Mouse (Mus musculus) midbrain, postnatal 0 days (tissue): ENCODE data around the gene Tmco1. TPM values are rescaled to one million over a fixed set of nuclear protein-coding genes. Genes with fewer than 3 reads are reported as not detected.

ENCODE experiments used
- ATAC-seq: fragments of 200-750 bp; cut with Nextera tagmentation; 2 replicates; pipeline ENCODE4 v1.8.0; 2017; ENCODE audit warnings: moderate number of reproducible peaks, mild to moderate bottlenecking, moderate TSS enrichment, moderate library complexity; ENCODE audit not compliant: low FRiP score
- DNase-seq: peaks from one replicate; pipeline ENCODE4 v3.0.0-alpha.2; 2015; ENCODE audit warnings: low spot score
- H3K27ac ChIP-seq: fragments of 300-500 bp; sonication (generic); 2 replicates; pipeline ENCODE4 v1.5.1; 2014; ENCODE audit warnings: low read depth, mild to moderate bottlenecking, low read length, mixed read lengths
- H3K27me3 ChIP-seq: fragments of 300-500 bp; sonication (generic); 2 replicates; pipeline ENCODE4 v1.6.1; 2014; ENCODE audit warnings: low read length, control low read depth, mixed read lengths; ENCODE audit not compliant: insufficient read depth
- H3K36me3 ChIP-seq: fragments of 300-500 bp; sonication (generic); 2 replicates; pipeline ENCODE4 v1.6.1; 2014; ENCODE audit warnings: low read length, control low read depth, mixed read lengths; ENCODE audit not compliant: insufficient read depth
- H3K4me1 ChIP-seq: fragments of 300-500 bp; sonication (generic); 2 replicates; pipeline ENCODE4 v1.6.1; 2014; ENCODE audit warnings: mild to moderate bottlenecking, control low read depth, antibody characterized with exemption, low read length, mixed read lengths; ENCODE audit not compliant: insufficient read depth
- H3K4me2 ChIP-seq: fragments of 300-500 bp; sonication (generic); 2 replicates; pipeline ENCODE4 v1.6.1; 2014; ENCODE audit warnings: low read depth, mild to moderate bottlenecking, low read length, mixed read lengths; ENCODE audit not compliant: poor library complexity, severe bottlenecking
- H3K4me3 ChIP-seq: fragments of 300-500 bp; sonication (generic); 2 replicates; pipeline ENCODE4 v1.5.1; 2014; ENCODE audit warnings: low read depth, mild to moderate bottlenecking, low read length, moderate library complexity
- H3K9ac ChIP-seq: fragments of 300-500 bp; sonication (generic); replicated peaks from 2 replicates; pipeline ENCODE4 v1.6.1; 2014; ENCODE audit warnings: mild to moderate bottlenecking, low read length, moderate library complexity, mixed read lengths; ENCODE audit not compliant: poor library complexity, severe bottlenecking
- H3K9me3 ChIP-seq: fragments of 300-500 bp; sonication (generic); 2 replicates; pipeline ENCODE4 v1.6.1; 2016; ENCODE audit warnings: low read length, control low read depth
- CTCF ChIP-seq: IDR thresholded peaks from 2 replicates; pipeline ENCODE4 v1.5.1; 2016; ENCODE audit warnings: antibody characterized with exemption, mild to moderate bottlenecking
- WGBS: fragments of 180-500 bp; shearing (Covaris S2); extraction: QIAGEN DNeasy Blood & Tissue Kit; methylation state at CpG from one replicate; pipeline ENCODE4 v1.1.7; 2014; 5-methylcytosine and 5-hydroxymethylcytosine counted together
- polyA plus RNA-seq: library from polyadenylated mRNA; unstranded; fragments of >200 nt; fragmentation: Nextera tagmentation; extraction: Ambion mirVana; gene quantifications from 2 replicates; pipeline ENCODE4 v1.2.1, GENCODE M21; 2015
- total RNA-seq: library from RNA; depleted of rRNA; stranded (reverse); fragments of >200 nt; gene quantifications from 2 replicates; pipeline ENCODE4 v1.2.3, GENCODE M21; 2014

The Tmco1 gene
- total and polyA plus RNA-seq, 2 experiments from 2014 or later = 40.7 to 74.9 TPM

DNA sequence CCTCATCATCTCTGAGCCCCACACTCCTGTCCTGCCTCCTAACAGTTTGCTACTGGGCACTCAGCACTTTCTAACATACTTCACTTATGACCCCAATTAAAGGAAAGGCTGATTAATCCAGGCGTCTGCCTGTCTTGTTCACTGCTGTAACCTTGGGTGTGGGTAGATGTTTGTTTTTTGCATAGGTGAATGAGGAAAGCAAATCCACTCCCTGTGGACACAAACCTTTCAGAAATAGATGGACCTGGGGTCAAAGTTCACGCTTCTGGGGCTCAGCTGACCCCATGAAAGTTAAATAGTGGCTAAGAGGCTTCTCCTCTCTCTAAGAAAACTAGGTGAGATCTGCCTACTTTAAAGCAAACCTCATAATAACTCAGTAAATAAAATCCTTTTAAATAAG, 66.8 kb downstream of the Tmco1 start:
- 66% methylated on average over 2 of the region's 2 CpGs for WGBS
- no peak overlapping the region for H3K9ac ChIP-seq
- DNase-seq (no peak), ATAC-seq (no peak)
- H3K27ac ChIP-seq = no peak overlapping the region
- H3K4me3 ChIP-seq = no peak overlapping the region
- no peak for TF ChIP-seq CTCF
- no peaks in the 10 kb centered on the region for H3K9me3 ChIP-seq
- peaks cover 27% of the 10 kb centered on the region for H3K36me3 ChIP-seq
- no peak overlapping the region for H3K4me2 ChIP-seq
- H3K27me3 ChIP-seq = no peaks in the 10 kb centered on the region
- H3K4me1 ChIP-seq = no peaks in the 10 kb centered on the region

DNA sequence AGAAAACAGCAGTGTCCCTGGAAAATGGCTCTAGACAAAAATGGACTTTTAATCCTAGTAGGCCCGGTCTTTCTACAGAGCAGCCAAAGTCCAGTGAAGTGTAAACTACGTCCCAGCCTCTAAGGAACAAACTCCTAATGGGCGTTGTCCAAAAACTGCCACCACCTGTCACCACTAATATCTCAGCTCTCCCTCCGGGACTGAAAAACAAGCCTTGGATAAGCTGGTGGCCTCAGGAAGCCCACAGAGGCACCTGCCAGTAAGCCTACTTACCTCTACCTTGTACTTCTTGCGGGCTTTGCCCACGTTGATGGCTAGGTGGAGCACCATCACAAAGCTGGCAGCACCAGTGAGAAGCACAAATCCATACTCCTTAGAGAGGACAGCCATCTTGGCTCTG, 69.8 kb downstream of the Tmco1 start:
- no peaks in the 10 kb centered on the region for H3K27me3 ChIP-seq
- H3K4me2 ChIP-seq = no peak overlapping the region
- H3K27ac ChIP-seq = no peak overlapping the region
- no peak overlapping the region for H3K4me3 ChIP-seq
- H3K36me3 ChIP-seq = peaks cover 24% of the 10 kb centered on the region
- 80% methylated on average over 6 of the region's 6 CpGs for WGBS
- no peaks in the 10 kb centered on the region for H3K9me3 ChIP-seq
- no peak overlapping the region for H3K9ac ChIP-seq
- TF ChIP-seq CTCF = no peak
- no peak for DNase-seq
- no peaks in the 10 kb centered on the region for H3K4me1 ChIP-seq
- ATAC-seq = no peak

DNA sequence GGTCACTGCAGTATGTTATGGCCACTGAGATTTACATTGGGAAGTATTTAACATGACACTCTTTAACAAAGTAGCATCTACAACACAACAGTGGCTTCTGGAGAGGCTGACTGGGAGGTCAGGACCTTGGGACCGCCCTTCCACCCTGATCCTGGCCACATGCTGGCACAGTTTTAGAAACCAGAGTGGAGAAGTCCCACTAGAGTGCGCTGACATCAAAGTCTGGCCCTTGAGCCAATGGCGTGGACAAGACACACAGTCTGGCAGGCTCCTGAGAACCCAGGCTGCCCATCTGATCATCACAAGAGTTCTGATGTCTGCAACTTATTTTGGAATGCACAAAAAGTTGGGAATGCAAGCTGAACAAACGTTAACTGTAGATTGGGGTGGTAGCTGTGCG, 71.6 kb downstream of the Tmco1 start:
- ATAC-seq (no peak), DNase-seq (no peak)
- H3K4me2 ChIP-seq = no peak overlapping the region
- no peak overlapping the region for H3K9ac ChIP-seq
- no peaks in the 10 kb centered on the region for H3K9me3 ChIP-seq
- H3K36me3 ChIP-seq = peaks cover 15% of the 10 kb centered on the region
- TF ChIP-seq CTCF = no peak
- 64% methylated on average over 5 of the region's 5 CpGs for WGBS
- no peaks in the 10 kb centered on the region for H3K27me3 ChIP-seq
- no peak overlapping the region for H3K27ac ChIP-seq
- no peaks in the 10 kb centered on the region for H3K4me1 ChIP-seq
- no peak overlapping the region for H3K4me3 ChIP-seq

DNA sequence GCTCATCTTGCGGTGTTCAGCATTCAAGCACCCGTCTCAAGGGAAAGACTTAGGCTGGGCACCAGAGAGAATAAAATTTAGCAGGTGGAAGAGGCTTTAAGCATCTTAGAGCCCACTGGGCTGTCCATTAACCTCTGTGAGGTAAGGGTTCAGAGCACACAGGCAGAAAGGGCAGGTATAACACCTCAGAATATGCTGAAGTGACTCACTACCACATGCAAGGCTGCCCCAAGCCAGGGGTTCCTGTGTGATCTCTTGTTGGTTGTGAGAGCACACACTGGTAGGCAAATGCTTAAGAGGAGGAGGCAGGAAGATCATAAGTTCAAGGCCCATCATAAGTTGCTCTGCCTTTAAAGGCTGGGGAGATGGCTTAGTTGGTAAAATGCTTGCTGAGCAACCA, 72.0 kb downstream of the Tmco1 start:
- H3K9me3 ChIP-seq = no peaks in the 10 kb centered on the region
- H3K4me1 ChIP-seq = no peaks in the 10 kb centered on the region
- H3K9ac ChIP-seq = no peak overlapping the region
- no peaks in the 10 kb centered on the region for H3K27me3 ChIP-seq
- 77% methylated on average over 2 of the region's 2 CpGs for WGBS
- DNase-seq (no peak), ATAC-seq (no peak)
- H3K4me2 ChIP-seq = no peak overlapping the region
- peaks cover 14% of the 10 kb centered on the region for H3K36me3 ChIP-seq
- H3K4me3 ChIP-seq = no peak overlapping the region
- TF ChIP-seq CTCF = no peak
- H3K27ac ChIP-seq = no peak overlapping the region

DNA sequence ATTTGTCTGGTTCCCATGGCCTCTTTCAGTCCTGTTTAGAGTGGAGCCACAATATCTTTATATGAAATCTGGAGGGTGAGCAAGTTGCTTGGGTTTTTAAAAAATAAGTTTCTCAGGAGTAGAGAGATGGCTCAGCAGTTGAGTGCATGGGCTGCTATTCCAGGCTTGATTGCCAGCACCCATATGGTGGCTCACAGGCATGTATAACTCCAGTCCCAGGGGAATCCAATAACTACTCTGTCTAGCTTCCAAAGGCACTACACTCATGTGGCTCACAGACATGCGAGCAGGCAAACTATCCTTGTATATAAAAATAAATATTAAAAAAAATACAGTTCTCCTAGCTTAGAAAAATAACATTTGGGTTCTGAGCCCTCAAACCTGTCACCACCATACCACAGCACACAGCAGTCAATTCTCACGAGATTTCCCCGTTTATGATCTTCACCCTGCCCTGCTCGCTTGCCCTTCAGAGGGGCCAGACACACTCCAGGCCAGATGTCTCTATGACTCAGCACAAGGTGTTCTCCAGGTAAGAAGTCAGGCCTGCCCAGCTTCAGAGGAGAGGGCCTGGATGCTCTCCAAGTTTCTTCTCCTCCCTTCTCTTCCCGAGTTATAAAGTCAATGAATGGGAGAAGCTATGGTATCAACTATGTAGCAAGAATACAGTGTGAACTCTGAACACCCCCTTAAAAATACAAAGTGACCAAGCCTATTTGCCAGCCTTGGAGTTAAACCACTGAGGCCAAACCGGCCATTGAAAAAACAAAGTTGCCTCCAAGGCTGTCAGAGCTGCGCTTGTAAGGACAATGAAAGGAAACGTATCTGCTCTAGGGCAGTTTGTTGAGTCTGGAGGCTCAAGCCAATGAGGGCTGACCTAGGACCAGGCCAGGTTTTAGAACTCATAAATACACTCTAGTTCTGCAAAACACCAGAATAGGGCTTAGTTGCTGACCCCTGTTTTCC, 73.2 kb downstream of the Tmco1 start:
- H3K4me2 ChIP-seq = no peak overlapping the region
- no peak overlapping the region for H3K9ac ChIP-seq
- DNase-seq = no peak
- ATAC-seq = no peak
- no peaks in the 10 kb centered on the region for H3K4me1 ChIP-seq
- no peaks in the 10 kb centered on the region for H3K9me3 ChIP-seq
- no peak for TF ChIP-seq CTCF
- no peaks in the 10 kb centered on the region for H3K27me3 ChIP-seq
- WGBS = 88% methylated on average over 8 of the region's 8 CpGs
- no peak overlapping the region for H3K27ac ChIP-seq
- H3K36me3 ChIP-seq = peaks cover 10% of the 10 kb centered on the region; the same call in 1 of the 2 replicates
- no peak overlapping the region for H3K4me3 ChIP-seq

- no peaks in the 10 kb centered on the region for H3K4me1 ChIP-seq
- H3K36me3 ChIP-seq = peaks cover 2% of the 10 kb centered on the region; the same call in 1 of the 2 replicates
- H3K4me3 ChIP-seq = no peak overlapping the region
- H3K27ac ChIP-seq = no peak overlapping the region
- DNase-seq (no peak), ATAC-seq (no peak)
- no peak overlapping the region for H3K4me2 ChIP-seq
- 88% methylated on average over 7 of the region's 7 CpGs for WGBS
- H3K9me3 ChIP-seq = no peaks in the 10 kb centered on the region
- H3K9ac ChIP-seq = no peak overlapping the region
- H3K27me3 ChIP-seq = no peaks in the 10 kb centered on the region
- no peak for TF ChIP-seq CTCF
These were observed 74.1 kb downstream of the Tmco1 start for GRCm38 (mm10) chr1:167382316-167382715.
